Mouse (Mus musculus) G1E (cell line): Measurements from ENCODE around the gene Plod3.

Experiments used
- CTCF ChIP-seq: IDR thresholded peaks from 2 replicates; pipeline ENCODE4 v1.5.1; 2012; ENCODE audit warnings: low read depth, low read length, inconsistent platforms, mixed read lengths
- GATA1 ChIP-seq: IDR thresholded peaks from 2 replicates; pipeline ENCODE4 v1.6.1; 2012; ENCODE audit warnings: borderline replicate concordance, low read length, inconsistent platforms, mixed read lengths
- GATA2 ChIP-seq: IDR thresholded peaks from 2 replicates; pipeline ENCODE4 v1.6.1; 2012; ENCODE audit warnings: low read depth, low read length, inconsistent platforms, borderline replicate concordance
- POLR2AphosphoS5 ChIP-seq: IDR thresholded peaks from 2 replicates; pipeline ENCODE4 v1.6.1; 2012; ENCODE audit warnings: low read depth, low read length, inconsistent platforms; ENCODE audit not compliant: insufficient replicate concordance
- TAL1 ChIP-seq: conservative IDR thresholded peaks from 2 replicates; pipeline ENCODE4 v1.6.1; 2012; ENCODE audit warnings: low read depth, low read length, inconsistent platforms, mixed read lengths

- TF ChIP-seq CTCF (no peak), GATA2 (no peak), GATA1 (no peak), TAL1 (no peak), POLR2AphosphoS5 (no peak)
These were observed 20.5 kb downstream of the Plod3 start for GRCm38 (mm10) chr5:137007276-137007675.
